Mouse (Mus musculus): ENCODE data around the gene Xntrpc. TPM values are rescaled to one million over a fixed set of nuclear protein-coding genes. Genes with fewer than 3 reads are reported as not detected.
"Not testable (repeated sequence)": the region's sequence is repeated elsewhere in the genome, so short reads cannot be mapped to it uniquely, and the experiment has no call there.

Gene Xntrpc
- total RNA-seq, 2 experiments from 2014 or later, result 2.6 to 3.0 TPM

- DNase-seq (ENCODE audit: extremely low spot score in 1 of 2, low spot score in 2 of 2), result no peak
- Histone ChIP-seq H3K27ac (peak overlapping the region; percentile 12), H3K4me3 (no peak overlapping the region)
- intact Hi-C loops (cut with DNase I), result no loop called here
- no peak for TF ChIP-seq CTCF (IDR thresholded peaks at IDR 0.05)
Observed at GRCm38 (mm10) chr7:102037318-102037717, 28.2 kb upstream of the Xntrpc start.

DNA sequence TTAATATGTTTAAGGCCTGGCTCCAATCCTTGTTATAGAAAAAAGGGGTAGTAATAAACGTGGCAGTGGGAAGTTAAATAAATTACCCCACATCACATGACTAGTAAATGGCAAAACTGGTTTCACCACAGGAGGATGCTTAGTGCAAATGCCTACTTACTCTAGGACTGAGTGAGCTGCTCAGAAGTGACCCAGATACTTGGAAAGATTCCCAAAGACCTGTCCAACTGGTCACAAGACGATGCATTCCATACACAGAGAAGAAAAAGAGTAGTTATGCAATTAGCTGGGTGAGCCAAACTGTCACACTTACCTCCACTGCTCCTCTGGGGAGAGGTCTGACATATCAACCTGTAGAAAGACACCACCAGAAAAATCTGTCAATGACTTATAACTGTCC is 23.2 kb upstream of the Xntrpc start:
- intact Hi-C loops (cut with DNase I), result no loop called here
- no peak for TF ChIP-seq CTCF (IDR thresholded peaks at IDR 0.05)
- DNase-seq (ENCODE audit: extremely low spot score in 1 of 2, low spot score in 2 of 2), result no peak

DNA sequence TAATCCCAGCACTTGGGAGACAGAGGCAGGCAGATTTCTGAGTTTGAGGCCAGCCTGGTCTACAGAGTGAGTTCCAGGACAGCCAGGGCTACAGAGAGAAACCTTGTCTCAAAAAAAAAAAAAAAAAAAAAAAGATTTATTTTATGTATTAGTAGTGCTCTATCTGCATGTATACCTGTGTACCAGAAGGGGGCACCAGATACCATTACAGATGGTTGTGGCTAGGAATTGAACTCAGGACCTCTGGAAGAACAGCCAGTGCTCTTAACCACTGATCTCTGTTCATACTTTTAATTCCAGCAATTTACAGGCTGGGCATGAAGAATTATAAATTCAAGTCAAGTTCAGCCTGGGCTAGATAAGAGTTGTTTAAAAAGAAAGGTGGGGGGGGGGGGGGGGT is 17.0 kb upstream of the Xntrpc start:
- intact Hi-C loops (cut with DNase I); DNase-seq (ENCODE audit: extremely low spot score in 1 of 2, low spot score in 2 of 2); H3K4me3 ChIP-seq; H3K27ac ChIP-seq: not testable (repeated sequence)
- peak; percentile 44 for TF ChIP-seq CTCF (IDR thresholded peaks at IDR 0.05)

More for the DNA sequence above, 23.2 kb upstream of the Xntrpc start:
- Histone ChIP-seq H3K27ac (no peak overlapping the region), H3K4me3 (no peak overlapping the region)

- no peak overlapping the region for H3K27ac ChIP-seq
- no peak for DNase-seq (ENCODE audit: extremely low spot score in 1 of 2, low spot score in 2 of 2)
- intact Hi-C loops (cut with DNase I), result no loop called here
- no peak for TF ChIP-seq CTCF (IDR thresholded peaks at IDR 0.05)
- H3K4me3 ChIP-seq, result no peak overlapping the region
Observed at GRCm38 (mm10) chr7:102061353-102061752, 4.2 kb upstream of the Xntrpc start.

GRCm38 (mm10) chr7:102062203-102062602 is 3.3 kb upstream of the Xntrpc start:
- no peak for TF ChIP-seq CTCF (IDR thresholded peaks at IDR 0.05)
- no peak for DNase-seq (ENCODE audit: extremely low spot score in 1 of 2, low spot score in 2 of 2)
- no peak overlapping the region for H3K4me3 ChIP-seq
- intact Hi-C loops (cut with DNase I), result no loop called here
- no peak overlapping the region for H3K27ac ChIP-seq

DNA sequence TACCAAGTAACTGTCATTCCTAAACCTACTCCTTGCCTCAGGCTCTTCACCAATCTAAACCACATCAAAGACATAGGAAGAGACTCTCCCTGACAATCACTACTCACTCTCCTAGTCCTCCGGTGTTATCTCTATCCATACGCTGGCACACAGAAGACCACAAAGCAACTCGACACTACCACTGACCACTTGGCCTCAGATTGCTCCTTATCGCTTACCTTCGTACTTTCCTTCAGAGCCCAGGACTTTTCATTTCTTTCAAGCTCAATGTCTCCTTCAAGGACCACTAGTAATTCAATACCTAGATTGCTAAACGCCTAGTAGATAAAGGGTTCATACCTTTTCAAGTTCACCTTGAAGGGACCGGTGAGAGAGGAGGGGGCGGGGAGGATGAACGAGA is 1.6 kb upstream of the Xntrpc start:
- peak overlapping the region; percentile 93 for H3K4me3 ChIP-seq
- no peak for TF ChIP-seq CTCF (IDR thresholded peaks at IDR 0.05)
- no peak for DNase-seq (ENCODE audit: extremely low spot score in 1 of 2, low spot score in 2 of 2)
- intact Hi-C loops (cut with DNase I), result no loop called here
- no peak overlapping the region for H3K27ac ChIP-seq

DNA sequence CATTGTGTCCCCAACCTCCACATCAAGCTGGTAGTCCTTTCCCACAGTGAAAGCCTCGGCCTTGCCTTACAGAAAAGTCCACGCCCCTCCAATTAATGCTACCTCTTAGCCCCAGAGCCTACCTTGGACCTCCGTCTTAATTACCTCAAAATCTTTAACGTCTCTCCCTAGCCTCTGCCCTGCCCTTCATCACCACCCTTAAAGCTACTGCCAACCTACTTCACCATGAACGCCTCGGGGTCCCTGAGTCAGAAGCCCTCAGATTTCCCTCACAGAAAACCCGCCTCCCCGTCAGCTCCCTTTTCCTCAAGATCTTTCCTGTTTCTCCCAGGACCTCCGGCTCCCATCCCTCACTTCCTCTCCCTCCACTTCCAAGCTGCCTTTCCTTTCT is 863 bp upstream of the Xntrpc start:
- intact Hi-C loops (cut with DNase I), result loop anchor here (1.0 kb wide), 1 partner anchor 131 kb away; the partner anchor contains the start of gene Lrrc51
- peak overlapping the region; percentile 78 for H3K27ac ChIP-seq
- peak overlapping the region; percentile 93 for H3K4me3 ChIP-seq
- no peak for DNase-seq (ENCODE audit: extremely low spot score in 1 of 2, low spot score in 2 of 2)
- no peak for TF ChIP-seq CTCF (IDR thresholded peaks at IDR 0.05)

- DNase-seq (ENCODE audit: extremely low spot score in 1 of 2, low spot score in 2 of 2), result no peak
- no peak for TF ChIP-seq CTCF (IDR thresholded peaks at IDR 0.05)
- peak overlapping the region; percentile 93 for H3K4me3 ChIP-seq
- intact Hi-C loops (cut with DNase I), result no loop called here
- H3K27ac ChIP-seq, result no peak overlapping the region
Observed at GRCm38 (mm10) chr7:102066363-102066762, 850 bp downstream of the Xntrpc start.

DNA sequence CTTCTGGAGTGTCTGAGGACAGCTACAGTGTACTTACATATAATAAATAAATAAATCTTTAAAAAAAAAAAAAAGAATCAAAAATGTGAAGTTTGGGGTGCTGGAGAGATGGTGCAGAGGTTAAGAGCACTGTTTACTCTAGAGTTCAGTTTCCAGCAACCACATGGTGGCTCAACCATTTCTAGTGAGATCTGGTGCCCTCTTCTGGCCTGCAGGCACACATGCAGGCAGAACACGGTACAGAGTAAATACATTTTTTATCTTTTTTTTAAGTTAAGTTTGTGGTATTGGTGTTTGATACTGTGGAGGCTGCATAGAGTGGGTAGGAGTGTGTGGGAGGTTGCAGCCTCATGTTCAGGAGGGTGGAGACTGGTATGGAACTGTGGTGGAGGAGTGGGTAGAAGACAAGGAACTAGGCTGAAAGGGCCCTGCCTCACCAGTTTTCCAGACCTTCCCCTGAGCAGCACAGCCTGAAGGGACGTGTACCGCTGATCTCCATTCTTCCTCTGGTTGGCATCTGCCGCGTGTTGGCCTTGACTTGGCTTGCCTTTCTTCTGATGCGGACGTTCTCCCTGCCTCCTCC is 11.3 kb downstream of the Xntrpc start:
- no peak for DNase-seq (ENCODE audit: extremely low spot score in 1 of 2, low spot score in 2 of 2)
- TF ChIP-seq CTCF (IDR thresholded peaks at IDR 0.05), result peak; percentile 71
- no peak overlapping the region for H3K4me3 ChIP-seq
- intact Hi-C loops (cut with DNase I), result loop anchor here (5.0 kb wide), 1 partner anchor 420 kb away; no protein-coding TSS in a partner anchor
- H3K27ac ChIP-seq, result no peak overlapping the region

DNA sequence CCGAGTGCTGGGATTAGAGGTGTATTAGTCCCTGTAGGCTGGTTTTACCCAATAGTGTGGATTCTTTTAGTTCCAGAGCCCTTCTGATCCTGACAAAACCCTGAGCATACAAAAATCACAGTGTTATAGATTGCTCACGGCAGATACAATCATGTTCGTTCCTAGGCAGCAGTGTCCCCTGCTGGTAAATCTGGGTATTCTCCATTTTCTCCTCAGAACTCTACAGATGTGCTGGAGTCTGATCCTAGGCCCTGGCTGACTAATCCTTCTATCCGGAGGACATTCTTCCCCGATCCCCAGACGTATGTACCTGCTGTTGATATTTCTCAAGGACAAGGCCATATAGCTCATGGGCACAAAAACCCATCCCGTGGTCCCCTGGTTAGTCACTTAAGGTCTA is 13.0 kb downstream of the Xntrpc start:
- no peak for DNase-seq (ENCODE audit: extremely low spot score in 1 of 2, low spot score in 2 of 2)
- no peak overlapping the region for H3K4me3 ChIP-seq
- TF ChIP-seq CTCF (IDR thresholded peaks at IDR 0.05), result peak; percentile 80
- intact Hi-C loops (cut with DNase I), result loop anchor here (2.0 to 5.0 kb wide), 3 partner anchors 80 to 421 kb away; no protein-coding TSS in a partner anchor
- no peak overlapping the region for H3K27ac ChIP-seq

- TF ChIP-seq CTCF (IDR thresholded peaks at IDR 0.05), result no peak
Observed at GRCm38 (mm10) chr7:102080311-102080710, 14.8 kb downstream of the Xntrpc start.

GRCm38 (mm10) chr7:102081784-102082183 is 16.3 kb downstream of the Xntrpc start:
- no peak for DNase-seq (ENCODE audit: extremely low spot score in 1 of 2, low spot score in 2 of 2)
- intact Hi-C loops (cut with DNase I), result no loop called here
- H3K27ac ChIP-seq, result no peak overlapping the region

More at GRCm38 (mm10) chr7:102080311-102080710, 14.8 kb downstream of the Xntrpc start:
- intact Hi-C loops (cut with DNase I), result no loop called here
- no peak for DNase-seq (ENCODE audit: extremely low spot score in 1 of 2, low spot score in 2 of 2)
- no peak overlapping the region for H3K4me3 ChIP-seq
- H3K27ac ChIP-seq, result no peak overlapping the region

DNA sequence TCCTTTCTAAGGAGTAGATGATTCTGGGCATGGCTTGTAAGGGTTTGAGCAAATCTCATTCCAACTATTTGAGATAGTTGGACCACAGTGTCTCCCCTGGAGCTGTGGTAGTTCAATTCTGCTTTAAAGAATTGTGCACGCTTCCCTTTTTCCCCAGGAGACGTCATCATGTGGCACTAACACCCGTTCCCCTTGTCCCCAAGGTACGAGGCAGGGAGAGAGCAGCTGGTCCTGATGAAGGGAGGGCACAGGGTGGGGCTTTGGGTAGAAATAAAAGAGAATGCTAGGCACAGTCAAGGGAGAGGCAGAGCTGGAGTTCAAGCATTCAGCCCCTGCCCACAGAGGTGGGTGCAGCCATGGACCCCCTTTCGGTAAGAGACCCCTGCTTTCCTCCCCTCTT is 17.3 kb downstream of the Xntrpc start, which contains the start of gene Trpc2:
Gene Trpc2 (plus strand): TSS at position 301 of the 400 bp plus-strand sequence.
- Histone ChIP-seq H3K27ac (no peak within 1 kb of the TSS), H3K4me3 (no peak within 1 kb of the TSS)
- intact Hi-C loops (cut with DNase I), result no loop called here
- DNase-seq (ENCODE audit: extremely low spot score in 1 of 2, low spot score in 2 of 2), result no peak
- no peak for TF ChIP-seq CTCF (IDR thresholded peaks at IDR 0.05)

More at GRCm38 (mm10) chr7:102081784-102082183, 16.3 kb downstream of the Xntrpc start:
- no peak for TF ChIP-seq CTCF (IDR thresholded peaks at IDR 0.05)
- H3K4me3 ChIP-seq, result no peak overlapping the region

Data from left cerebral cortex, adult 2 months (tissue).